Mouse (Mus musculus) neural tube, embryonic 15.5 days (tissue): ENCODE data around the gene Smurf1. TPM values are rescaled to one million over a fixed set of nuclear protein-coding genes. Genes with fewer than 3 reads are reported as not detected.

Source experiments
- microRNA-seq: library from miRNA; unstranded; fragments of <30 nt; microRNA quantifications from one replicate; pipeline ENCODE4, GENCODE M21; 2017
- polyA plus RNA-seq: library from polyadenylated mRNA; unstranded; fragments of >200 nt; fragmentation: Nextera tagmentation; extraction: Ambion mirVana; gene quantifications from 2 replicates; pipeline ENCODE4 v1.2.1, GENCODE M21; 2015

Gene Smurf1
- polyA plus RNA-seq, 1 experiment from 2014 or later: 23.7 TPM

Small RNAs within 50 kb of the gene (microRNA-seq; reads per million reads assigned to microRNA genes)
- gene Mir7039: 0.52 reads per million

Other genes starting within 250 kb of the Smurf1 start
- 359 and 415 TPM in 2 replicates for gene Tmem130, start 204.0 kb downstream of the Smurf1 start, polyA plus RNA-seq
- gene Trrap, start 198.1 kb downstream of the Smurf1 start, polyA plus RNA-seq: 61.2 and 64.5 TPM in 2 replicates
- gene Gm4871, start 66.9 kb upstream of the Smurf1 start, polyA plus RNA-seq: not detected in 2 replicates
- not detected in 2 replicates for gene 1700018F24Rik, start 77.1 kb upstream of the Smurf1 start, polyA plus RNA-seq
- gene Arpc1a, start 118.0 kb upstream of the Smurf1 start, polyA plus RNA-seq: 218 and 232 TPM in 2 replicates
- gene Kpna7, start 118.2 kb upstream of the Smurf1 start, polyA plus RNA-seq: not detected in 2 replicates
- 82.4 and 204 TPM in 2 replicates for gene Arpc1b, start 148.4 kb upstream of the Smurf1 start, polyA plus RNA-seq
- gene Pdap1, start 174.4 kb upstream of the Smurf1 start, polyA plus RNA-seq: 97.0 and 115 TPM in 2 replicates
- gene Bud31, start 174.5 kb upstream of the Smurf1 start, polyA plus RNA-seq: 183 and 184 TPM in 2 replicates
- gene Ptcd1, start 201.3 kb upstream of the Smurf1 start, polyA plus RNA-seq: 18.8 and 21.2 TPM in 2 replicates
- 49.7 and 50.3 TPM in 2 replicates for gene Cpsf4, start 201.4 kb upstream of the Smurf1 start, polyA plus RNA-seq
- 724 and 793 TPM in 2 replicates for gene Atp5j2, start 226.2 kb upstream of the Smurf1 start, polyA plus RNA-seq
- gene Zkscan14, start 236.0 kb upstream of the Smurf1 start, polyA plus RNA-seq: 12.8 and 14.4 TPM in 2 replicates
- 12.5 and 12.9 TPM in 2 replicates for gene Zkscan5, start 238.7 kb upstream of the Smurf1 start, polyA plus RNA-seq